17 mouse cellular contexts compared by ENCODE assay signal in the genomic region with DNA sequence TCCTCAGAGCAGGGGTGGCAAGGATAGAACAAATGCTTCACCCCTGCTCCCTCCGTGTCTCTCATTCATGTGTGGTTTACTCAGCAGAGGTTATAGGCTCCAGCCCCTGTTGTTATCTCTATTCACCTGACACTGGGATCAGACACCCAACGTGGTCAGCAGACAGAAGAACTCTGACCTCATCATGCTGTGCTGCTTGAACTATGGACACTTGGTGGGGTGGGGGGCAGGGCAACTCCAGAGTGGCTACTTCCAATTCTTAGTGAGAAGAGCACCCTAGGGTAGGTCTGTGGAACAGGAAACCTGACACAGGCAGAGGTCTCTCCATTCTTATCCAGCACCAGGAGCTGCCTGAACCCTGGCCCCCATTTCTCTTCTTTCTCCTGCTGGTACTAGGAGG. TPM values are rescaled to one million over a fixed set of nuclear protein-coding genes. Genes with fewer than 3 reads are reported as not detected.
DNase-seq lines count a peak whose midpoint lies in the region; ATAC-seq and TF ChIP-seq lines count a peak whose summit lies in the region.
"Had no signal": no experiment of that assay in that cellular context is flagged by ENCODE, and none has a peak within 500 bp of the region (broad histone marks: within the 10 kb centered on the region; RNA-seq: fewer than 3 reads in every experiment).

No protein-coding gene starts in this region.

- H3K4me1 ChIP-seq in thymus, adult 2 months (replicated peaks; ENCODE audit: control insufficient read depth, insufficient read depth, low read length) = no peaks in the 10 kb centered on the region
- no peaks in the 10 kb centered on the region for H3K4me1 ChIP-seq in liver, embryonic 13.5 days (replicated peaks)
- no peaks in the 10 kb centered on the region for H3K4me1 ChIP-seq in neural tube, embryonic 15.5 days
- H3K4me1 ChIP-seq: heart, embryonic 12.5 days had no signal

- H3K36me3 ChIP-seq in thymus, adult 2 months (ENCODE audit: control insufficient read depth, insufficient read depth, low read length) = no peaks in the 10 kb centered on the region
- no peaks in the 10 kb centered on the region for H3K36me3 ChIP-seq in liver, embryonic 13.5 days
- no peaks in the 10 kb centered on the region for H3K36me3 ChIP-seq in neural tube, embryonic 15.5 days
- H3K36me3 ChIP-seq: embryonic facial prominence, embryonic 10.5 days; heart, embryonic 12.5 days had no signal

- ATAC-seq in liver, embryonic 13.5 days (ENCODE audit: low read depth) = peak; percentile 86
- ATAC-seq in neural tube, embryonic 15.5 days (ENCODE audit: low FRiP score) = no peak
- ATAC-seq: forebrain, embryonic 14.5 days; hindbrain, postnatal 0 days had no signal

- TF ChIP-seq CTCF in thymus, adult 2 months (IDR thresholded peaks at IDR 0.05; ENCODE audit: borderline replicate concordance, control insufficient read depth, extremely low read depth, insufficient read depth, low read length, poor library complexity) = no peak

- no peaks in the 10 kb centered on the region for H3K9me3 ChIP-seq in liver, embryonic 13.5 days (replicated peaks)
- H3K9me3 ChIP-seq in neural tube, embryonic 15.5 days (replicated peaks) = no peaks in the 10 kb centered on the region
- H3K9me3 ChIP-seq: embryonic facial prominence, embryonic 10.5 days; heart, embryonic 12.5 days had no signal

- no peak for DNase-seq in thymus, adult 2 months
- no peak for DNase-seq in thymus, postnatal 0 days (ENCODE audit: low spot score)
- DNase-seq in kidney, postnatal 10 days = peak; percentile 51
- no peak for DNase-seq in liver, embryonic 13.5 days
- no peak for DNase-seq in embryo, embryonic 10.5 days (ENCODE audit: low spot score)
- DNase-seq in spleen, postnatal 14 days (ENCODE audit: low spot score in 2 of 2) = no peak
- DNase-seq in right cerebral cortex, postnatal 14 days = no peak
- DNase-seq: adrenal gland, adult 2 months; cerebellum, postnatal 25 days; left cerebral cortex, postnatal 4 days; thymus, postnatal 4 days had no signal

- no peak overlapping the region for H3K9ac ChIP-seq in liver, embryonic 13.5 days
- no peak overlapping the region for H3K9ac ChIP-seq in neural tube, embryonic 15.5 days (replicated peaks)
- H3K9ac ChIP-seq: heart, embryonic 12.5 days had no signal

- H3K27ac ChIP-seq in thymus, adult 2 months (ENCODE audit: control insufficient read depth, insufficient read depth, low read length) = peak overlapping the region; percentile 24; the same call in 1 of the 2 replicates
- H3K27ac ChIP-seq in liver, embryonic 13.5 days = peak overlapping the region; percentile 60
- H3K27ac ChIP-seq in neural tube, embryonic 15.5 days (replicated peaks) = no peak overlapping the region
- H3K27ac ChIP-seq: embryonic facial prominence, embryonic 10.5 days; hindbrain, postnatal 0 days had no signal

- no peak overlapping the region for H3K4me2 ChIP-seq in liver, embryonic 13.5 days
- H3K4me2 ChIP-seq in neural tube, embryonic 15.5 days = no peak overlapping the region
- H3K4me2 ChIP-seq: heart, embryonic 12.5 days had no signal

- TF ChIP-seq POLR2A in thymus, adult 2 months (IDR thresholded peaks at IDR 0.05; ENCODE audit: control insufficient read depth, extremely low read depth, insufficient read depth, low read length, poor library complexity) = no peak

- H3K27me3 ChIP-seq in thymus, adult 2 months (ENCODE audit: control insufficient read depth, insufficient read depth, low read length) = no peaks in the 10 kb centered on the region
- no peaks in the 10 kb centered on the region for H3K27me3 ChIP-seq in liver, embryonic 13.5 days
- H3K27me3 ChIP-seq in neural tube, embryonic 15.5 days (replicated peaks) = no peaks in the 10 kb centered on the region
- H3K27me3 ChIP-seq: CH12.LX; heart, embryonic 12.5 days had no signal

- no peak overlapping the region for H3K4me3 ChIP-seq in thymus, adult 2 months (ENCODE audit: control insufficient read depth, insufficient read depth, low read length)
- no peak overlapping the region for H3K4me3 ChIP-seq in liver, embryonic 13.5 days (replicated peaks)
- no peak overlapping the region for H3K4me3 ChIP-seq in neural tube, embryonic 15.5 days (replicated peaks)
- H3K4me3 ChIP-seq: embryonic facial prominence, embryonic 10.5 days; heart, embryonic 12.5 days had no signal

- WGBS in thymus, adult 2 months = 61% methylated on average over 2 of the region's 2 CpGs
- WGBS in liver, embryonic 13.5 days (ENCODE audit: insufficient replicate concordance) = 16% methylated on average over 2 of the region's 2 CpGs
- WGBS in neural tube, embryonic 15.5 days = 40% methylated on average over 2 of the region's 2 CpGs

RNA-seq across cellular contexts. Expression of a gene that starts 15.4 kb away (rescaled TPM):
- 292 and 586 TPM in 2 replicates for polyA plus RNA-seq in thymus, adult 2 months (2012; rRNA removed)
- 2,169 and 2,296 TPM in 2 replicates for polyA plus RNA-seq in thymus, postnatal 0 days (2015; fragmentation: Nextera tagmentation; extraction: Ambion mirVana)
- 125 and 152 TPM in 2 replicates for polyA plus RNA-seq in liver, embryonic 13.5 days (2015; fragmentation: Nextera tagmentation; extraction: Ambion mirVana)
- 168 and 392 TPM in 2 replicates for polyA plus RNA-seq in neural tube, embryonic 15.5 days (2015; fragmentation: Nextera tagmentation; extraction: Ambion mirVana)

RNA-seq across cellular contexts. Expression of a gene that starts 46.1 kb away (rescaled TPM):
- polyA plus RNA-seq in thymus, adult 2 months (2012; rRNA removed) = 128 and 129 TPM in 2 replicates
- 53.0 and 54.5 TPM in 2 replicates for polyA plus RNA-seq in thymus, postnatal 0 days (2015; fragmentation: Nextera tagmentation; extraction: Ambion mirVana)
- polyA plus RNA-seq in liver, embryonic 13.5 days (2015; fragmentation: Nextera tagmentation; extraction: Ambion mirVana) = 3.7 and 3.8 TPM in 2 replicates
- 23.5 and 32.1 TPM in 2 replicates for polyA plus RNA-seq in neural tube, embryonic 15.5 days (2015; fragmentation: Nextera tagmentation; extraction: Ambion mirVana)
